Mouse (Mus musculus) urinary bladder, postnatal 25 days (tissue): Measurements from ENCODE around the gene Scimp.
A peak's percentile ranks its signal among the peaks of the same experiment; 100 is the strongest.
"Not testable (repeated sequence)": the region's sequence is repeated elsewhere in the genome, so short reads cannot be mapped to it uniquely, and the experiment has no call there.

Experiments used
- DNase-seq: peaks from one replicate; pipeline ENCODE4 v3.0.0; 2022; ENCODE audit warnings: low spot score

Gene Scimp

GRCm38 (mm10) chr11:70811471-70812240, 730 bp downstream of the Scimp start:
- no peak for DNase-seq

GRCm38 (mm10) chr11:70811041-70811440, 1.3 kb downstream of the Scimp start:
- DNase-seq = no peak

GRCm38 (mm10) chr11:70809011-70809410, 3.4 kb downstream of the Scimp start:
- DNase-seq = no peak

- no peak for DNase-seq
These were observed 4.3 kb downstream of the Scimp start for GRCm38 (mm10) chr11:70808101-70808500.

- no peak for DNase-seq
These were observed 4.8 kb downstream of the Scimp start for GRCm38 (mm10) chr11:70807630-70808029.

GRCm38 (mm10) chr11:70806697-70807096, 5.7 kb downstream of the Scimp start:
- DNase-seq = no peak

GRCm38 (mm10) chr11:70805641-70806175, 6.7 kb downstream of the Scimp start:
- no peak for DNase-seq

- no peak for DNase-seq
These were observed 8.0 kb downstream of the Scimp start for GRCm38 (mm10) chr11:70804395-70804794.

- DNase-seq = no peak
These were observed 8.6 kb downstream of the Scimp start for GRCm38 (mm10) chr11:70803711-70804200.

GRCm38 (mm10) chr11:70802865-70803261, 9.5 kb downstream of the Scimp start:
- DNase-seq = no peak

- no peak for DNase-seq
These were observed 10.1 kb downstream of the Scimp start for GRCm38 (mm10) chr11:70802208-70802864.

- DNase-seq = no peak
These were observed 20.0 kb downstream of the Scimp start for GRCm38 (mm10) chr11:70792409-70792808.

- no peak for DNase-seq
These were observed 20.7 kb downstream of the Scimp start for GRCm38 (mm10) chr11:70791676-70792075.

GRCm38 (mm10) chr11:70790874-70791551, 21.4 kb downstream of the Scimp start:
- no peak for DNase-seq

GRCm38 (mm10) chr11:70790426-70790825, 22.0 kb downstream of the Scimp start:
- DNase-seq = no peak

- DNase-seq = no peak
These were observed 23.3 kb downstream of the Scimp start for GRCm38 (mm10) chr11:70788972-70789655.

GRCm38 (mm10) chr11:70787052-70787451, 25.3 kb downstream of the Scimp start:
- DNase-seq = no peak

- DNase-seq = no peak
These were observed 26.5 kb downstream of the Scimp start for GRCm38 (mm10) chr11:70785908-70786307.

GRCm38 (mm10) chr11:70778058-70778457, 34.3 kb downstream of the Scimp start:
- DNase-seq = not testable (repeated sequence)

GRCm38 (mm10) chr11:70777634-70778033, 34.8 kb downstream of the Scimp start:
- DNase-seq = no peak

GRCm38 (mm10) chr11:70776830-70777571, 35.4 kb downstream of the Scimp start:
- DNase-seq = peak; percentile 55
